In the genomic region with DNA sequence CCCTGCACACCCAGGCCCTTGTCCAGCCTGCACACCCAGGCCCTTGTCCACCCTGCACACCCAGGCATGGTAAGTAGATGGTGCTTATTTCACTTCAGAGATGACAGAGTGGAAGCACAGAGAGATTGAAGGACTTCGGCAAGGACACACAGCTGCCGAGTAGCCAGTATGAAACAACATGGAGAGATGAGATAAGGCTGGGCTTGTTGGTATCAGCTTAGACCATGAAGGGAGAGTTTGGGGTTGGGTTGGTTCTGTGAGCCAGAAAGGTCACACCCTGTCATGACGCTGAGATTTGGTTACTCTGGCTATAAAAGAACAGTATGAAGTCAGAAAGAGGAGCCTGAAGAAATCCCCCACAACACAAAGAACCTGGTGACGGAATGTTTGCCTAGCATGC, we compare ENCODE assay signal across 11 mouse cellular contexts. TPM values are rescaled to one million over a fixed set of nuclear protein-coding genes. Genes with fewer than 3 reads are reported as not detected.
A peak's percentile ranks its signal among the peaks of the same experiment; 100 is the strongest.
DNase-seq lines count a peak whose midpoint lies in the region; ATAC-seq and TF ChIP-seq lines count a peak whose summit lies in the region.
"Had no signal": no experiment of that assay in that cellular context is flagged by ENCODE, and none has a peak within 500 bp of the region (broad histone marks: within the 10 kb centered on the region; RNA-seq: fewer than 3 reads in every experiment).

No protein-coding gene starts in this region.

- TF ChIP-seq EP300 in MEL (IDR thresholded peaks at IDR 0.05; ENCODE audit: low read depth in 1 of 2, low read length in 2 of 2): peak in 1 of 2 experiments; percentile 47; a peak in 1 of 4 replicates

- peaks cover 8% of the 10 kb centered on the region; the same call in 1 of the 2 replicates for H3K27me3 ChIP-seq in liver, embryonic 11.5 days (replicated peaks; ENCODE audit: control insufficient read depth, insufficient read depth, low read length)
- peaks cover 0 to 8% of the 10 kb centered on the region in 2 experiments; a peak in 2 of 4 replicates for H3K27me3 ChIP-seq in MEL (ENCODE audit: control insufficient read depth in 1 of 2, insufficient read depth in 2 of 2, low read length in 2 of 2)
- H3K27me3 ChIP-seq in embryonic facial prominence, embryonic 13.5 days: no peaks in the 10 kb centered on the region
- peaks cover 18% of the 10 kb centered on the region for H3K27me3 ChIP-seq in liver, embryonic 16.5 days (ENCODE audit: control insufficient read depth, insufficient read depth, low read depth, low read length)
- H3K27me3 ChIP-seq: intestine, embryonic 15.5 days had no signal

- TF ChIP-seq POLR2A in MEL (IDR thresholded peaks at IDR 0.05; ENCODE audit: control insufficient read depth in 1 of 2, insufficient read depth in 1 of 2, low read depth in 1 of 2, low read length in 2 of 2, poor library complexity in 1 of 2): no peak

- no peaks in the 10 kb centered on the region for H3K36me3 ChIP-seq in liver, embryonic 11.5 days (ENCODE audit: control insufficient read depth, insufficient read depth, low read length)
- H3K36me3 ChIP-seq in MEL (ENCODE audit: control insufficient read depth in 1 of 2, insufficient read depth in 2 of 2, low read length in 2 of 2): no peaks in the 10 kb centered on the region; a peak in 1 of 4 replicates
- no peaks in the 10 kb centered on the region for H3K36me3 ChIP-seq in embryonic facial prominence, embryonic 13.5 days
- no peaks in the 10 kb centered on the region for H3K36me3 ChIP-seq in liver, embryonic 16.5 days (ENCODE audit: control insufficient read depth, insufficient read depth)
- H3K36me3 ChIP-seq: intestine, embryonic 15.5 days had no signal

- H3K79me2 ChIP-seq in MEL (ENCODE audit: control insufficient read depth, insufficient read depth, low read length, poor library complexity): no peaks in the 10 kb centered on the region

- no peak overlapping the region for H3K4me2 ChIP-seq in liver, embryonic 11.5 days
- H3K4me2 ChIP-seq in embryonic facial prominence, embryonic 13.5 days: no peak overlapping the region
- no peak overlapping the region for H3K4me2 ChIP-seq in liver, embryonic 16.5 days (ENCODE audit: low read depth, low read length)
- H3K4me2 ChIP-seq: hindbrain, embryonic 14.5 days had no signal

- TF ChIP-seq RAD21 in MEL (IDR thresholded peaks at IDR 0.05; ENCODE audit: low read depth, low read length): no peak

- DNase-seq in liver, embryonic 11.5 days (ENCODE audit: low spot score): no peak
- DNase-seq in liver (no peak), MEL (ENCODE audit: low read depth, low spot score) (peak; percentile 39)
- DNase-seq in gastrocnemius, adult 18-20 months (ENCODE audit: low spot score): no peak
- no peak for DNase-seq in cerebellum, adult 11 months
- no peak for DNase-seq in heart, postnatal 10 days

- peaks cover 7% of the 10 kb centered on the region for H3K4me1 ChIP-seq in liver, embryonic 11.5 days (replicated peaks; ENCODE audit: control insufficient read depth, insufficient read depth, low read length)
- H3K4me1 ChIP-seq in MEL (ENCODE audit: control insufficient read depth in 1 of 2, insufficient read depth in 2 of 2, low read length in 2 of 2): peaks cover 0 to 11% of the 10 kb centered on the region in 2 experiments; a peak in 2 of 4 replicates
- H3K4me1 ChIP-seq in embryonic facial prominence, embryonic 13.5 days: peaks cover 21% of the 10 kb centered on the region
- peaks cover 11% of the 10 kb centered on the region for H3K4me1 ChIP-seq in liver, embryonic 16.5 days (ENCODE audit: control insufficient read depth, low read depth, low read length)

- no peak overlapping the region for H3K27ac ChIP-seq in liver, embryonic 11.5 days (ENCODE audit: low read depth, low read length)
- H3K27ac ChIP-seq in MEL (ENCODE audit: control insufficient read depth, low read depth, low read length): no peak overlapping the region
- H3K27ac ChIP-seq in embryonic facial prominence, embryonic 13.5 days: no peak overlapping the region
- H3K27ac ChIP-seq in liver, embryonic 16.5 days (ENCODE audit: low read length): no peak overlapping the region
- H3K27ac ChIP-seq: hindbrain, embryonic 14.5 days; intestine, embryonic 15.5 days had no signal

- H3K9ac ChIP-seq in liver, embryonic 11.5 days (ENCODE audit: low read depth, low read length): no peak overlapping the region
- no peak overlapping the region for H3K9ac ChIP-seq in MEL (ENCODE audit: control insufficient read depth, low read depth, low read length, poor library complexity, severe bottlenecking)
- H3K9ac ChIP-seq in embryonic facial prominence, embryonic 13.5 days: 0 out of 2 replicates have a peak overlapping the region, but pooled peaks have one; percentile 16
- H3K9ac ChIP-seq in liver, embryonic 16.5 days (ENCODE audit: low read depth, low read length): no peak overlapping the region
- H3K9ac ChIP-seq: hindbrain, embryonic 14.5 days; intestine, embryonic 15.5 days had no signal

- H3K4me3 ChIP-seq in liver, embryonic 11.5 days (ENCODE audit: low read depth, low read length): no peak overlapping the region
- no peak overlapping the region for H3K4me3 ChIP-seq in MEL (ENCODE audit: control insufficient read depth in 1 of 2, insufficient read depth in 1 of 2, low read depth in 2 of 2, low read length in 2 of 2)
- no peak overlapping the region for H3K4me3 ChIP-seq in embryonic facial prominence, embryonic 13.5 days
- H3K4me3 ChIP-seq in liver, embryonic 16.5 days (ENCODE audit: low read depth, low read length): no peak overlapping the region
- H3K4me3 ChIP-seq: intestine, embryonic 15.5 days had no signal

- no peaks in the 10 kb centered on the region for H3K9me3 ChIP-seq in liver, embryonic 11.5 days (ENCODE audit: control insufficient read depth, low read length)
- H3K9me3 ChIP-seq in MEL (replicated peaks; ENCODE audit: insufficient read depth, low read length): no peaks in the 10 kb centered on the region
- H3K9me3 ChIP-seq in embryonic facial prominence, embryonic 13.5 days: no peaks in the 10 kb centered on the region
- H3K9me3 ChIP-seq in liver, embryonic 16.5 days (replicated peaks; ENCODE audit: control insufficient read depth, low read length): no peaks in the 10 kb centered on the region
- H3K9me3 ChIP-seq: intestine, embryonic 15.5 days; megakaryocyte, embryonic 14.5 days had no signal

- WGBS in liver, embryonic 11.5 days: 44% methylated on average over 4 of the region's 4 CpGs
- WGBS in embryonic facial prominence, embryonic 13.5 days: 72% methylated on average over 4 of the region's 4 CpGs
- WGBS in liver, embryonic 16.5 days (ENCODE audit: insufficient replicate concordance): 24% methylated on average over 4 of the region's 4 CpGs

- no peak for TF ChIP-seq CTCF in MEL (IDR thresholded peaks at IDR 0.05 in 2 of 3, conservative IDR thresholded peaks at IDR 0.05 in 1 of 3; ENCODE audit: control insufficient read depth in 1 of 3, insufficient read depth in 1 of 3, low read depth in 2 of 3, low read length in 3 of 3, poor library complexity in 1 of 3, severe bottlenecking in 1 of 3)

- intact Hi-C loops in heart, postnatal 10 days (cut with DNase I): loop anchor here (10.0 kb wide), 1 partner anchor 245 kb away; a partner anchor contains a TSS

- peak; percentile 64 for ATAC-seq in liver, embryonic 11.5 days (replicated peaks; ENCODE audit: low FRiP score)
- no peak for ATAC-seq in embryonic facial prominence, embryonic 13.5 days (ENCODE audit: insufficient number of reproducible peaks, insufficient read depth, low FRiP score, low TSS enrichment, low read depth)
- ATAC-seq in liver, embryonic 16.5 days (ENCODE audit: low read depth): peak; percentile 65

TF ChIP-seq in MEL, 35 proteins besides CTCF, POLR2A, EP300 and RAD21:
- TF ChIP-seq TCF12 (IDR thresholded peaks at IDR 0.05; ENCODE audit: low read depth, low read length): peak; percentile 30; the same call in 1 of the 2 replicates
- TF ChIP-seq MYC (IDR thresholded peaks at IDR 0.05; ENCODE audit: low read depth, low read length): no peak
- peak; percentile 52; the same call in 1 of the 2 replicates for TF ChIP-seq GATA1 (IDR thresholded peaks at IDR 0.05; ENCODE audit: low read depth, low read length)
- TF ChIP-seq POLR2AphosphoS5 (IDR thresholded peaks at IDR 0.05; ENCODE audit: borderline replicate concordance, low read depth, low read length): no peak
- TF ChIP-seq RCOR1 (IDR thresholded peaks at IDR 0.05; ENCODE audit: low read depth, low read length): peak; percentile 31; the same call in 1 of the 2 replicates
- TF ChIP-seq HCFC1 (IDR thresholded peaks at IDR 0.05; ENCODE audit: low read depth, low read length): no peak
- TF ChIP-seq TAL1 (IDR thresholded peaks at IDR 0.05; ENCODE audit: low read length): peak; percentile 56

RNA-seq across cellular contexts. Expression of a gene that starts 16.1 kb away (rescaled TPM):
- 567 and 611 TPM in 2 replicates for polyA plus RNA-seq in liver, embryonic 11.5 days (2014; fragmentation: Nextera tagmentation; extraction: Ambion mirVana)
- total RNA-seq in MEL (2012; rRNA removed): 2,589 and 2,603 TPM in 2 replicates
- polyA plus RNA-seq in MEL (2012; ENCODE audit: insufficient read depth in 1 of 2, insufficient read length in 2 of 2, low read depth in 1 of 2, low replicate concordance in 2 of 2, missing spikeins in 1 of 2): 1,000 to 10,000 TPM in 1 of 2 experiments, not detected in 1; 2,003 TPM
- 447 and 551 TPM in 2 replicates for polyA plus RNA-seq in embryonic facial prominence, embryonic 13.5 days (2015; fragmentation: Nextera tagmentation; extraction: Ambion mirVana)
- polyA plus RNA-seq in liver, embryonic 16.5 days (2015; fragmentation: Nextera tagmentation; extraction: Ambion mirVana): 216 and 219 TPM in 2 replicates
- 100 to 1,000 TPM; 249 to 252 TPM for total RNA-seq in gastrocnemius, adult 18-20 months (2021)
- total RNA-seq in heart, postnatal 10 days (2021): 100 to 1,000 TPM; 318 to 346 TPM

RNA-seq across cellular contexts. Expression of a gene that starts 47.8 kb away (rescaled TPM):
- 48.6 and 51.6 TPM in 2 replicates for polyA plus RNA-seq in liver, embryonic 11.5 days (2014; fragmentation: Nextera tagmentation; extraction: Ambion mirVana)
- 30.9 and 34.1 TPM in 2 replicates for total RNA-seq in MEL (2012; rRNA removed)
- 10 to 100 TPM; 30.8 to 41.4 TPM for polyA plus RNA-seq in MEL (2012; ENCODE audit: insufficient read depth in 1 of 2, insufficient read length in 2 of 2, low read depth in 1 of 2, low replicate concordance in 2 of 2, missing spikeins in 1 of 2)
- 42.5 and 43.0 TPM in 2 replicates for polyA plus RNA-seq in embryonic facial prominence, embryonic 13.5 days (2015; fragmentation: Nextera tagmentation; extraction: Ambion mirVana)
- polyA plus RNA-seq in liver, embryonic 16.5 days (2015; fragmentation: Nextera tagmentation; extraction: Ambion mirVana): 29.1 and 29.4 TPM in 2 replicates
- 10 to 100 TPM; 62.0 to 62.3 TPM for total RNA-seq in gastrocnemius, adult 18-20 months (2021)
- 10 to 100 TPM; 34.8 to 36.0 TPM for total RNA-seq in heart, postnatal 10 days (2021)
